Mouse (Mus musculus) midbrain, embryonic 16.5 days (tissue): Measurements from ENCODE around the gene Ube2q1. TPM values are rescaled to one million over a fixed set of nuclear protein-coding genes. Genes with fewer than 3 reads are reported as not detected.

Source experiments
- ATAC-seq: fragments of 200-750 bp; cut with Nextera tagmentation; 2 replicates; pipeline ENCODE4 v1.8.0; 2017; ENCODE audit warnings: moderate TSS enrichment
- H3K27ac ChIP-seq: fragments of 300-500 bp; sonication (generic); 2 replicates; pipeline ENCODE4 v1.5.1; 2014; ENCODE audit warnings: mild to moderate bottlenecking, low read length, mixed read lengths
- H3K27me3 ChIP-seq: fragments of 300-500 bp; sonication (generic); 2 replicates; pipeline ENCODE4 v1.6.1; 2014; ENCODE audit warnings: low read depth, low read length, mixed read lengths; ENCODE audit not compliant: control insufficient read depth, insufficient read depth
- H3K36me3 ChIP-seq: fragments of 300-500 bp; sonication (generic); 2 replicates; pipeline ENCODE4 v1.6.1; 2014; ENCODE audit warnings: mild to moderate bottlenecking, low read length, moderate library complexity, mixed read lengths; ENCODE audit not compliant: control insufficient read depth, insufficient read depth
- H3K4me1 ChIP-seq: fragments of 300-500 bp; sonication (generic); 2 replicates; pipeline ENCODE4 v1.6.1; 2014; ENCODE audit warnings: mild to moderate bottlenecking, low read length, mixed read lengths; ENCODE audit not compliant: control insufficient read depth, insufficient read depth
- H3K4me2 ChIP-seq: fragments of 300-500 bp; sonication (generic); 2 replicates; pipeline ENCODE4 v1.6.1; 2014; ENCODE audit warnings: mild to moderate bottlenecking, low read length, mixed read lengths
- H3K4me3 ChIP-seq: fragments of 300-500 bp; sonication (generic); 2 replicates; pipeline ENCODE4 v1.5.1; 2014; ENCODE audit warnings: low read depth, mild to moderate bottlenecking, low read length, moderate library complexity, mixed read lengths
- H3K9ac ChIP-seq: fragments of 300-500 bp; sonication (generic); 2 replicates; pipeline ENCODE4 v1.6.1; 2014; ENCODE audit warnings: low read depth, low read length, mixed read lengths
- H3K9me3 ChIP-seq: fragments of 300-500 bp; sonication (generic); replicated peaks from 2 replicates; pipeline ENCODE4 v1.6.1; 2014; ENCODE audit warnings: mild to moderate bottlenecking, low read length, mixed read lengths; ENCODE audit not compliant: control insufficient read depth, poor library complexity, severe bottlenecking
- WGBS: fragments of 180-500 bp; shearing (Covaris S2); extraction: QIAGEN DNeasy Blood & Tissue Kit; methylation state at CpG from one replicate; pipeline ENCODE4 v1.1.7; 2014; 5-methylcytosine and 5-hydroxymethylcytosine counted together
- polyA plus RNA-seq: library from polyadenylated mRNA; unstranded; fragments of >200 nt; fragmentation: Nextera tagmentation; extraction: Ambion mirVana; gene quantifications from 2 replicates; pipeline ENCODE4 v1.2.1, GENCODE M21; 2015

Gene Ube2q1
- polyA plus RNA-seq, 1 experiment from 2014 or later, result 10.9 TPM

DNA sequence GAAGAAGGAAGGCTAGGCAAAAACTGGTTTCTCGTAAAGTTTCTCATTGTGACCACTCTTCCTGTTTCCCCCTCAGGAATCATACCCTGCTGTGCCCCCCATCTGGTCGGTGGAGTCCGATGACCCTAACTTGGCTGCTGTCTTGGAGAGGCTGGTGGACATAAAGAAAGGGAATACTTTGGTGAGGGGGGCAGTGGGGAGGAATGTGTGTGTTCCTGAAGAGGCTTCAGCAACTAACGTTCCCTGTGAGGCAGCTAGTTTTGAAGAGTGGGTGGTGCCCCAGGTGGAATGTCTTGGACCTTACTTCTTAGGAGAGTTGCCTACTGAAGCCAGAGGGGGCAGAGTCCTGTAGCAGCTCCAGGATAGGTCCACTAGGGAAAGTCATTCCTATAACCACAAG lies 2.6 kb downstream of the Ube2q1 start:
- 84% methylated on average over 4 of the region's 4 CpGs for WGBS
- Histone ChIP-seq H3K4me1 (peaks cover 28% of the 10 kb centered on the region), H3K4me3 (no peak overlapping the region), H3K9ac (0 out of 2 replicates have a peak overlapping the region, but pooled peaks have one; percentile 23), H3K27ac (no peak overlapping the region), H3K36me3 (peaks cover 31% of the 10 kb centered on the region), H3K9me3 (no peaks in the 10 kb centered on the region), H3K4me2 (no peak overlapping the region), H3K27me3 (no peaks in the 10 kb centered on the region)
- no peak for ATAC-seq

DNA sequence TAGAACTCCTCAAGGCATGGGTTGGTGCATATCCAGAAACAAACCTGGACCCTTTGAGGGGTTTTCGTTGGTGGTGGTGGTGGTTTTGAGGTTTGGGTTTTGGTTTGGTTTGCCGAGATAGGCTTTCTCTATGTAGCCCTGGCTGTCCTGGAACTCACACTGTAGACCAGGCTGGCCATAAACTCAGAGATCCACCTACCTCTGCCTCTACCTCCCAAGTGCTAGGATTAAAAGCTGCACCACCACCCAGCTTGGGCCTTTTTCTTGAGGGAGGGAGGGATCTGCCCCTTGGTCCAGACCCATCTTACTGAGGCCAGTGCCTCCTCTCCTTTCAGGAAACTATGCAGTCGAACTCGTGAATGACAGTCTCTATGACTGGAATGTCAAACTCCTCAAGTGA lies 6.7 kb downstream of the Ube2q1 start:
- Histone ChIP-seq H3K4me3 (no peak overlapping the region), H3K36me3 (peaks cover 51% of the 10 kb centered on the region), H3K27me3 (no peaks in the 10 kb centered on the region), H3K4me1 (peaks cover 7% of the 10 kb centered on the region), H3K4me2 (no peak overlapping the region), H3K27ac (no peak overlapping the region), H3K9me3 (no peaks in the 10 kb centered on the region), H3K9ac (no peak overlapping the region)
- 90% methylated on average over 4 of the region's 4 CpGs for WGBS
- ATAC-seq, result no peak

DNA sequence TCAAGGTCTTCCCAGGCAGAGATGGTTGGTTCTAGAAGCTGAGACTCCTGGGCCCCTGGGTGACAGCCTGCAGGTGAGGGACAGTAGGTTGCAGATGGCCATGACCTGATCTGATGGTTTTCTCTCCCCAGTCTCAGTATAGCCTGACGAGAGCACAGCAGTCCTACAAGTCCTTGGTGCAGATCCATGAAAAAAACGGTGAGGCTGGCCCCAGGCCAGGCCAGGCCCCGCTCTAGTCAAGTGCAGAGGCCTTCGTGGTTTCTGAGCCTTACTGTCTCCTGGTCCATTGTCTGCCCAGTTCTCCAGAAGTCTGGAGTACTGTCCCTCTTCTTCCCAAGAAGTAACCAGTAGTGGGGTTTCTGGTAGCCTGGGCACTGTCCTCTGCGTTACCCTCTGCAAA lies 8.2 kb downstream of the Ube2q1 start:
- Histone ChIP-seq H3K27ac (no peak overlapping the region), H3K4me2 (no peak overlapping the region), H3K4me1 (no peaks in the 10 kb centered on the region), H3K9ac (no peak overlapping the region), H3K27me3 (no peaks in the 10 kb centered on the region), H3K36me3 (peaks cover 45% of the 10 kb centered on the region), H3K4me3 (no peak overlapping the region), H3K9me3 (no peaks in the 10 kb centered on the region)
- 90% methylated on average over 5 of the region's 5 CpGs for WGBS
- no peak for ATAC-seq

DNA sequence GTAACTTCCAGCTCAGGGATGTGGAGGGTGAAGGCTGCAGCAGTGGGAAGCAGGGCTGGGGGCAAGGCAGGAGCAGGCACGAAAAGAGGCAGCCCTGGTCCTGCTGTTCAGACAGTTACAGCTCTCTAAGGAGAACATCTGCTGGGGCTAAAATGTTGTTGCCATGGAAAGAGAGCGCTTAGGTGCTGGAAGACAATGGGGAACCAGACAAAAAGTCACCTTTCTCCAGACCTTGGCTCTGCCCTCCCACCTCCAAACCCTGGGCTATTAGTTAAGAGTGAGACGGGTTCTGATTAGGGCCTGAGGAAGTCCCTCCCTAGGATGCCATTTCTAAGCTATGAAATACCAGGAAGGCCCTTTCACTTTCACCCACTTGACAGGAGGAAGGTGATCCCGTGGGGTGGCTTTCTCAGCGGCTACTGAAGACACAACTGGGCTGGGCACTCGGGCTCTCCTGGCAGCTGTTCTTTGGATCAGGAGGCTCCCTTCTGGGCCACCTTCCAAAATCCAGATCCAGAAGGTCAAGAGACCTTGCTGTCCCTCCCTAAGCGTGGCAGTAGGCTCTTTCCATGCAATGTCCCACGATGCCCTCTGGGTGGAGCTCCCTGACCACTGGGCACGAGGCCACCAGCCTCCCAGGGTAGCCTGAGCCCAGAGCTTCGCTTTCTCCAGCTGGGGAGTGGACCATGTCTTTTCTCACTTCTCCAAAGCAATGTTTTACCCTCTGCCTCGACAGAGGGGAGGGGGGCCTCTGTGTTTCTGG lies 11.8 kb downstream of the Ube2q1 start:
- no peak overlapping the region for H3K4me2 ChIP-seq
- H3K9ac ChIP-seq, result no peak overlapping the region
- ATAC-seq, result no peak
- WGBS, result 17% methylated on average over 11 of the region's 11 CpGs
- H3K4me1 ChIP-seq, result no peaks in the 10 kb centered on the region
- H3K4me3 ChIP-seq, result no peak overlapping the region
- peaks cover 28% of the 10 kb centered on the region for H3K36me3 ChIP-seq
- H3K27me3 ChIP-seq, result no peaks in the 10 kb centered on the region
- H3K27ac ChIP-seq, result no peak overlapping the region
- no peaks in the 10 kb centered on the region for H3K9me3 ChIP-seq

DNA sequence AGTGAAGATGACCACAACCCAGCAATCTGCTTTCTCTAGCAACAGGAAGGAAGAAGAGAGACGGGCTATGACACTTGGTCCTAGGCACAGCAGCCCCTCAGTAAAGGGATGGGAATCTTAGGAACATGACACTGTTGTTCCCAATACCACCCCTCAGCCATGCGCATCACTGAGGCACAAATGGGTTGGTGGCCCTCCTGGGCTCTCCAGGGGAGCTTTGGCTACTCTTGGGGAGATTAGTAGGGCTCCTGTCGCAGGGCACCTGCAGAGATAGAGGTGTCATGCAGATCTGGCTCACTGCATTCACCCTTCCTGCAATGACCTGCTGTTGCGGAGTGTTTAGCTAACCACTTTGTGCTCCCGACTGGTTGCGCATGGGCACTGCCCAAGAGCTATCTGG lies 12.9 kb downstream of the Ube2q1 start:
- no peak overlapping the region for H3K27ac ChIP-seq
- no peak overlapping the region for H3K4me3 ChIP-seq
- no peaks in the 10 kb centered on the region for H3K4me1 ChIP-seq
- H3K4me2 ChIP-seq, result no peak overlapping the region
- H3K9ac ChIP-seq, result no peak overlapping the region
- no peaks in the 10 kb centered on the region for H3K9me3 ChIP-seq
- ATAC-seq, result no peak
- no peaks in the 10 kb centered on the region for H3K27me3 ChIP-seq
- whole genome bisulfite sequencing, result 78% methylated on average over 6 of the region's 6 CpGs
- peaks cover 20% of the 10 kb centered on the region for H3K36me3 ChIP-seq

DNA sequence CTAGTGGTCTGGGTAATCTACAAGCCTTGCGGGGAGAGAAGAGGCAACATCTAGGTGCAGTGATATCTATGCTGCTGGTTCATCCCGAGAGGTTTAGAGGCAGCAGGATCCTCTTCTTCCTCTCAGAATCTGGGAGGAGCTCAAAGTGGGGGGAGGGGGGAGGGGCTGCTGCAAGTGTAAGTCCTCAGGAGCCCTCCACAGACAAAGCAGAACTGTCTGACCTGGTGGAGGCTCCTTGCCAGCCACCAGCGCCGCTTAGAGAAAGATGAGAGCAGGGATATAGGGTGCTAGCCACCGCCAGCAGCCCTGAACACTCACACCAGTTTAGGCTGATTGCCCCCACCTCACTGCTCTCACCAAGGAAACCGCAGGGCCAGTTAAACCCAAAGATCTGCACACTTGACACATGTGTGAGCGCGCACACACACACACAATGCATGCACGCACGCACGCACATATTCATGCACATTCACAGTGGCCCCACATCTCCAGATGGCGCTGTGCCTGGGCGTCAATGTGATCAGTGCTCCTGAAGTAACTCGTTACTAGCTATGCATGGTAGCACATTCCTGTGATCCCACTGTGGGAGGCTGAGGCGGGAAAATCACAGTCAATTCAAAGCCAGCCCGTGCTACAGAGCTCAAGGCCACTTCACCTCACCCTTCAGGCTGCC lies 15.4 kb downstream of the Ube2q1 start:
- Histone ChIP-seq H3K4me1 (no peaks in the 10 kb centered on the region), H3K4me3 (no peak overlapping the region), H3K9me3 (no peaks in the 10 kb centered on the region), H3K27ac (no peak overlapping the region), H3K27me3 (no peaks in the 10 kb centered on the region), H3K4me2 (no peak overlapping the region), H3K36me3 (no peaks in the 10 kb centered on the region), H3K9ac (no peak overlapping the region)
- 71% methylated on average over 16 of the region's 16 CpGs for WGBS
- no peak for ATAC-seq

DNA sequence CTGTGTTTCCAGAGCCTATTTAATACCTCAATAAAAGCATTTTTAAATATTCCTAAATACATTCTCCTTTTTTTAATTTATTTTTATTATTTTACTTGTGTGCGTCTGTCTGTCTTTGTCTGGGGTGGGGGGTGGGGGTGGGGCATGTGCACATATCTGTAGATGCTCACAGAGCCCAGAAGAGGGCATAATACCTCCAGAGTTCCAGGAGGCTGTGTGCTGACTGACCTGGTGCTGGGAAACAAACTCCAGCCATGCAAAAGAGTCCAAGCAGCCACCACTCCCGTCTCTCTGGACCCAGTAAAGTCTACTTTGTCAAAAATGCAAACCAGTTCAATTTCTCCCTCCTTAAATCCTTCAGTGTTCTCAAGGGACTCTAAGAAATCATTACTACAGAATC lies 21.2 kb downstream of the Ube2q1 start:
- H3K27ac ChIP-seq, result no peak overlapping the region
- H3K36me3 ChIP-seq, result no peaks in the 10 kb centered on the region
- H3K27me3 ChIP-seq, result no peaks in the 10 kb centered on the region
- 59% methylated on average over 2 of the region's 2 CpGs for WGBS
- no peak overlapping the region for H3K4me2 ChIP-seq
- H3K9me3 ChIP-seq, result no peaks in the 10 kb centered on the region
- ATAC-seq, result no peak
- no peak overlapping the region for H3K9ac ChIP-seq
- no peak overlapping the region for H3K4me3 ChIP-seq
- no peaks in the 10 kb centered on the region for H3K4me1 ChIP-seq

DNA sequence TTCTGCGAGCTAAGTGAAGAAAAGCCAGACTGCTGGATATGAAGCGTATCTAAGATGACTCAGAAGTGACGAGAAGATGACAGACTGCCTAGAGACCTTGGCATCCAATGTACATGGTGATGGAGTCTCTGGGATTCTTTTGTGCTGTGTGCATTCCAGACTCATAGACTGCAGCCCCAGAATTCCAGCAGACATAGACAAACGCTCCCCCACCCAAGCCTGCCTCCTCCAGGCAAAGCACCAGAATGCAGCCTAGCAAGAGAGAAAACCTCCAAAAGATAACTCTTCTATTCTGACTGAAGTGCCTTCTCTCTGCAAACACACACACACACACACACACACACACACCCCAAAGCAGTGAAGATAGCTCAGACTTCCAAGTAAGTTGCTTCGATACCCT lies 22.3 kb downstream of the Ube2q1 start:
- H3K4me1 ChIP-seq, result no peaks in the 10 kb centered on the region
- H3K27ac ChIP-seq, result no peak overlapping the region
- no peaks in the 10 kb centered on the region for H3K9me3 ChIP-seq
- H3K4me2 ChIP-seq, result no peak overlapping the region
- H3K4me3 ChIP-seq, result no peak overlapping the region
- H3K36me3 ChIP-seq, result no peaks in the 10 kb centered on the region
- no peaks in the 10 kb centered on the region for H3K27me3 ChIP-seq
- no peak overlapping the region for H3K9ac ChIP-seq
- ATAC-seq, result no peak
- 76% methylated on average over 5 of the region's 5 CpGs for WGBS

DNA sequence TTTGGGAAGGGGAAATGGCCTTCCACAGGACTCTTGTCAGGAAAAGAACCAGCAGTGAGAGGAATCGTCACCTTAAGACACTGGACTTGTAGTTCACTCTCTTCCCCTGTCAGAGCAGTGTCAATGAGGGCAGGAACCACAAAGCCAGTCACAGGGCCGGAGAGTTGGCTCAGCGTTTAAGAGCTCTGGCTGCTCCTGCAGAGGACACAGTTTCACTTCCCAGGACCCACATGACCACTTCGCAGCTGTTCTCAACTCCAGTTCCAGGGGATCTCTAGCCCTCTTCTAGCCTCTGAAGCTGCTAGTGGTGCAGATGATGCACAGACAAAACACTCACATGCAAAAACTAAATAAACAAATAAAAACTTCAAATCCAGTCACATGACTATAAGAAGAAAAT lies 22.9 kb downstream of the Ube2q1 start:
- ATAC-seq, result no peak
- no peak overlapping the region for H3K4me2 ChIP-seq
- no peaks in the 10 kb centered on the region for H3K27me3 ChIP-seq
- 62% methylated on average over 4 of the region's 4 CpGs for WGBS
- H3K4me3 ChIP-seq, result no peak overlapping the region
- H3K9me3 ChIP-seq, result no peaks in the 10 kb centered on the region
- no peaks in the 10 kb centered on the region for H3K36me3 ChIP-seq
- H3K27ac ChIP-seq, result no peak overlapping the region
- no peak overlapping the region for H3K9ac ChIP-seq
- no peaks in the 10 kb centered on the region for H3K4me1 ChIP-seq
